Mouse (Mus musculus) C2C12 (cell line): ENCODE data around the gene Mcf2l.

Experiments
- CEBPB ChIP-seq: IDR thresholded peaks from one replicate; pipeline ENCODE4 v1.6.1; 2011; ENCODE audit warnings: low read depth, mild to moderate bottlenecking, control low read depth, moderate library complexity
- CTCF ChIP-seq: IDR thresholded peaks from one replicate; pipeline ENCODE4 v1.5.1; 2011; ENCODE audit not compliant: control insufficient read depth, insufficient read depth, insufficient read length
- MAX ChIP-seq: IDR thresholded peaks from one replicate; pipeline ENCODE4 v1.6.1; 2011; ENCODE audit warnings: mild to moderate bottlenecking, control low read depth
- MYOD1 ChIP-seq: IDR thresholded peaks from one replicate; pipeline ENCODE4 v1.6.1; 2011; ENCODE audit warnings: low read depth; ENCODE audit not compliant: control insufficient read depth, insufficient read length
- USF1 ChIP-seq: IDR thresholded peaks from one replicate; pipeline ENCODE4 v1.6.1; 2011; ENCODE audit warnings: low read depth, mild to moderate bottlenecking, control low read depth, moderate library complexity

DNA sequence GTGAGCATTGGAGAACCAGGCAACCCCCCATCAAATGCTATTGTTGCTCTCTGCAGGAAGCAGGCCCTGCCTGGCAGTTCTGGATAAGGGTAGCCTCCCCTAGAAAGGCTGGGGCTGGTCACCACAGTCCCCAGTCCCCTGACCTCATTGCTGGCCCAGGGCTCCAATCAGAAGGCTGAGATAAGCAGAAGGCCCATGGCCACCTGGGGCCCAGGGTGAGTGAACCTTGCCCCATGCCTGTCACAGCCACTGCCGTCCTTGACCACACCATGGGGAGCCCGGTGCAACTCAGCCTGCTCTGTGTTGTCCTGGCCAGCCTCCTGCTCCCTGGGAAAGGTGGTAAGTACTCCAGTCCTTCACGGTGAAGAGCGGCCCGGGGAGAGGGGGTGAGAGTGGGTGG lies 164.0 kb downstream of the Mcf2l start:
- no peak for TF ChIP-seq CTCF
- no peak for TF ChIP-seq USF1
- no peak for TF ChIP-seq MAX
- TF ChIP-seq CEBPB: no peak
- no peak for TF ChIP-seq MYOD1
